Mouse (Mus musculus) small intestine, adult 2 months (tissue): Measurements from ENCODE around the gene Efnb3.

ENCODE experiments used
- CTCF ChIP-seq: fragments of 200-500 bp; IDR thresholded peaks from 2 replicates; pipeline ENCODE4 v1.5.1; 2012; ENCODE audit warnings: low read depth, mild to moderate bottlenecking, control low read depth, inconsistent platforms, low read length, moderate library complexity, mixed read lengths; ENCODE audit not compliant: insufficient replicate concordance, insufficient read length; ENCODE audit errors: extremely low read depth
- POLR2A ChIP-seq: fragments of 200-500 bp; IDR thresholded peaks from 2 replicates; pipeline ENCODE4 v1.6.1; 2012; ENCODE audit warnings: low read depth, mild to moderate bottlenecking, control low read depth, inconsistent platforms, low read length, moderate library complexity

- TF ChIP-seq CTCF (no peak), POLR2A (no peak)
These were observed 43.5 kb upstream of the Efnb3 start for GRCm38 (mm10) chr11:69603516-69603915.
